Mouse (Mus musculus) urinary bladder, adult 18-20 months (tissue): ENCODE measurements at regions not wholly inside any gene's neighbourhood (a gene's known extent, or its start where the extent isn't known, plus 50 kb on each side); places are given as distances from the start of the nearest gene placed in this dataset.

Experiments used
- DNase-seq, 2 experiments: peaks; one replicate each; pipeline ENCODE4 v3.0.0; 2022; ENCODE audit warnings: low spot score in 2 of 2, mixed read lengths in 2 of 2

- DNase-seq, result no peak
Observed at GRCm38 (mm10) chr10:98424450-98424849, 489.8 kb upstream of the Atp2b1 start.

GRCm38 (mm10) chr10:98434974-98435373 is 479.2 kb upstream of the Atp2b1 start:
- no peak for DNase-seq

- DNase-seq, result no peak
Observed at GRCm38 (mm10) chr10:98461538-98461937, 452.7 kb upstream of the Atp2b1 start.

- DNase-seq, result no peak
Observed at GRCm38 (mm10) chr10:98474581-98474980, 439.6 kb upstream of the Atp2b1 start.

- no peak for DNase-seq
Observed at GRCm38 (mm10) chr10:98485751-98486681, 428.2 kb upstream of the Atp2b1 start.

GRCm38 (mm10) chr10:98494354-98494753 is 419.9 kb upstream of the Atp2b1 start:
- DNase-seq, result peak; percentile 16 to 31

- no peak for DNase-seq
Observed at GRCm38 (mm10) chr10:98496254-98496653, 418.0 kb upstream of the Atp2b1 start.

- no peak for DNase-seq
Observed at GRCm38 (mm10) chr10:98500315-98500714, 413.9 kb upstream of the Atp2b1 start.

- no peak for DNase-seq
Observed at GRCm38 (mm10) chr10:98501566-98501965, 412.6 kb upstream of the Atp2b1 start.

- no peak for DNase-seq
Observed at GRCm38 (mm10) chr10:98504524-98504923, 409.7 kb upstream of the Atp2b1 start.

GRCm38 (mm10) chr10:98508515-98509143 is 405.6 kb upstream of the Atp2b1 start:
- peak in 1 of 2 experiments; percentile 18 for DNase-seq

GRCm38 (mm10) chr10:98514836-98515235 is 399.4 kb upstream of the Atp2b1 start:
- no peak for DNase-seq

- no peak for DNase-seq
Observed at GRCm38 (mm10) chr10:98517609-98518008, 396.6 kb upstream of the Atp2b1 start.

- no peak for DNase-seq
Observed at GRCm38 (mm10) chr10:98529565-98529964, 384.6 kb upstream of the Atp2b1 start.

- DNase-seq, result no peak
Observed at GRCm38 (mm10) chr10:98531425-98531824, 382.8 kb upstream of the Atp2b1 start.

- DNase-seq, result no peak
Observed at GRCm38 (mm10) chr10:98538706-98539105, 375.5 kb upstream of the Atp2b1 start.

- DNase-seq, result no peak
Observed at GRCm38 (mm10) chr10:98541062-98541461, 373.1 kb upstream of the Atp2b1 start.

- no peak for DNase-seq
Observed at GRCm38 (mm10) chr10:98542072-98542471, 372.1 kb upstream of the Atp2b1 start.

GRCm38 (mm10) chr10:98543253-98543997 is 370.8 kb upstream of the Atp2b1 start:
- no peak for DNase-seq

- no peak for DNase-seq
Observed at GRCm38 (mm10) chr10:98543998-98544349, 370.2 kb upstream of the Atp2b1 start.

- no peak for DNase-seq
Observed at GRCm38 (mm10) chr10:98554575-98554974, 359.6 kb upstream of the Atp2b1 start.

- DNase-seq, result no peak
Observed at GRCm38 (mm10) chr10:98557470-98558060, 356.6 kb upstream of the Atp2b1 start.
